Mouse (Mus musculus): ENCODE measurements around the gene Olfr156.

GRCm38 (mm10) chr4:43859886-43860285 lies 36.2 kb upstream of the Olfr156 start:
- TF ChIP-seq POLR2A (IDR thresholded peaks at IDR 0.05; ENCODE audit: low read depth, low read length): no peak
- no peak for TF ChIP-seq MYC (IDR thresholded peaks at IDR 0.05; ENCODE audit: low read depth, low read length)
- no peak for TF ChIP-seq CTCF (conservative IDR thresholded peaks at IDR 0.05 in 1 of 2, IDR thresholded peaks at IDR 0.05 in 1 of 2; ENCODE audit: low read depth in 2 of 2, low read length in 2 of 2)
- TF ChIP-seq TBP (conservative IDR thresholded peaks at IDR 0.05; ENCODE audit: low read depth, low read length): no peak
- TF ChIP-seq EP300 (IDR thresholded peaks at IDR 0.05; ENCODE audit: low read length): no peak
- no peak for TF ChIP-seq TCF12 (IDR thresholded peaks at IDR 0.05; ENCODE audit: low read depth, low read length)
- no peak for TF ChIP-seq UBTF (IDR thresholded peaks at IDR 0.05; ENCODE audit: low read depth, low read length)
- no peak for TF ChIP-seq CHD1 (IDR thresholded peaks at IDR 0.05; ENCODE audit: low read depth, low read length)
- no peak for TF ChIP-seq MAFK (IDR thresholded peaks at IDR 0.05; ENCODE audit: insufficient replicate concordance, low read length)
- no peak for TF ChIP-seq ZC3H11A (IDR thresholded peaks at IDR 0.05; ENCODE audit: low read depth, low read length)

All from CH12.LX (cell line).